Mouse (Mus musculus): ENCODE results near the gene Magi1. TPM values are rescaled to one million over a fixed set of nuclear protein-coding genes. Genes with fewer than 3 reads are reported as not detected.
"Not testable (repeated sequence)": the region's sequence is repeated elsewhere in the genome, so short reads cannot be mapped to it uniquely, and the experiment has no call there.

Gene Magi1
- polyA plus RNA-seq, 1 experiment from 2014 or later: 27.4 TPM

DNA sequence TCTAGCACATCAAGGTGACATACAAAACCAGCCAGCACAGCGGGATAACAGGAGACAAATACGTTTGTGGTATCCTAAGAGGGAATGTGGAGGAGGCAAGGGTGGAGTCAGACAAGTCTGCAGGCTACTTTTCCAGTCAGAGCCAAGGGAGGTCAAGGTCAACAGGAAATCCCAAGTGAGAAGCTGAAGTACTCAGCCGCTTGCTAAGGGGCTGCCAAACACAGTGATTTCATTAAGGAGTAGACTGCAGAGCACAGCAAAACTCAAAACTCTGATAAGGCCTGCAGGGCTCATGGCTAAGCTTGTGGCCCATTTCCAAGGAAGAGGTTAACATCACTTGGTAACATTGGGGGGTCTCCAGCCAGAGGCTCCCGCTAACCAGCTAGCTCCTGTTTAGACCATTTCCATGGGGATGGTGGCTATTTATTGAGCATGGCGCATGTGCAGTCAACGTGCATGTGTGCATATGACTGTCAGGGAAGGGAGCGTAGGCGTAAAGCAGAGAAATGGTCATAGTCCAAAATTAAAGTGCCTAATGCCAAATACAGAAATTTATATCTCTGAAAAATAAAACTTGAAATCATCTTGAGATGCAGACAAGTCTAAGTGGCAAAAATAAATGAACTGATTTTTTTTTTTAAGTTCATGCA, 635.0 kb downstream of the Magi1 start:
- no peak overlapping the region for H3K4me2 ChIP-seq (replicated peaks; ENCODE audit: low read depth, low read length)
- no peaks in the 10 kb centered on the region for H3K36me3 ChIP-seq (ENCODE audit: control insufficient read depth, insufficient read depth, low read length)
- DNase-seq (ENCODE audit: low spot score): no peak
- no peak overlapping the region for H3K4me3 ChIP-seq (ENCODE audit: low read depth, low read length)
- H3K4me1 ChIP-seq (replicated peaks; ENCODE audit: control insufficient read depth, insufficient read depth, low read length): no peaks in the 10 kb centered on the region
- no peaks in the 10 kb centered on the region for H3K27me3 ChIP-seq (ENCODE audit: control insufficient read depth, insufficient read depth, low read length)
- WGBS: 80% methylated on average over 8 of the region's 8 CpGs
- no peak for ATAC-seq (ENCODE audit: low FRiP score)
- H3K9ac ChIP-seq (ENCODE audit: low read depth, low read length): no peak overlapping the region
- no peaks in the 10 kb centered on the region for H3K9me3 ChIP-seq (ENCODE audit: control insufficient read depth, low read length)
- no peak overlapping the region for H3K27ac ChIP-seq (ENCODE audit: low read depth, low read length)

- 72% methylated on average over 5 of the region's 5 CpGs for WGBS
- not testable (repeated sequence) for H3K9ac ChIP-seq (ENCODE audit: low read depth, low read length); H3K36me3 ChIP-seq (ENCODE audit: control insufficient read depth, insufficient read depth, low read length); H3K27me3 ChIP-seq (ENCODE audit: control insufficient read depth, insufficient read depth, low read length); H3K27ac ChIP-seq (ENCODE audit: low read depth, low read length); H3K9me3 ChIP-seq (ENCODE audit: control insufficient read depth, low read length); H3K4me2 ChIP-seq (replicated peaks; ENCODE audit: low read depth, low read length); H3K4me3 ChIP-seq (ENCODE audit: low read depth, low read length); H3K4me1 ChIP-seq (replicated peaks; ENCODE audit: control insufficient read depth, insufficient read depth, low read length); ATAC-seq (ENCODE audit: low FRiP score); DNase-seq (ENCODE audit: low spot score)
These were observed 653.9 kb downstream of the Magi1 start for GRCm38 (mm10) chr6:93629735-93630291.

DNA sequence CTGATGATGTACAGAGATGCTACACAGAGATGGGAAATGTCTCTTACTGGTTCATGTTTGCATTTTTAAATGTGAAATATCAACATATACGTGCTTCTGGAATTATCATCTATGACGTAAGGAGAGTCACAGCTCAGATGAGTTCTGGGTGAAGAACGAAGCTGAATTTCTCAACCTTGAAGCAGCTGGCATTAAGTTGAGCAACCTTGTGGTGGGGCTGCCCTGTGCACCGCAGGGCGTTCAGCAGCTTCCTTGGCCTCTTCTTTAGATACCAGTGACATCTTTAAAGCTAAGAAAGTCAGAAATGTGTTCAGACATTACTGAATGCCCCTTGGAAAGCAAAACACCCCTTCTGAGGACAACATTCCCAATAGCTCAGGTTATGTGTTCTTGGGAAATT, 656.5 kb downstream of the Magi1 start:
- Histone ChIP-seq H3K4me2 (replicated peaks; ENCODE audit: low read depth, low read length) (no peak overlapping the region), H3K4me3 (ENCODE audit: low read depth, low read length) (no peak overlapping the region), H3K27ac (ENCODE audit: low read depth, low read length) (no peak overlapping the region), H3K4me1 (replicated peaks; ENCODE audit: control insufficient read depth, insufficient read depth, low read length) (no peaks in the 10 kb centered on the region), H3K27me3 (ENCODE audit: control insufficient read depth, insufficient read depth, low read length) (no peaks in the 10 kb centered on the region), H3K9ac (ENCODE audit: low read depth, low read length) (no peak overlapping the region), H3K9me3 (ENCODE audit: control insufficient read depth, low read length) (no peaks in the 10 kb centered on the region), H3K36me3 (ENCODE audit: control insufficient read depth, insufficient read depth, low read length) (no peaks in the 10 kb centered on the region)
- no peak for ATAC-seq (ENCODE audit: low FRiP score)
- DNase-seq (ENCODE audit: low spot score): no peak
- 85% methylated on average over 5 of the region's 5 CpGs for WGBS

Other genes with a start within 250 kb of the Magi1 start
- 7.8 and 9.3 TPM in 2 replicates for gene Slc25a26, start 216.4 kb upstream of the Magi1 start, polyA plus RNA-seq (2014; fragmentation: Nextera tagmentation; extraction: Ambion mirVana)

All from hindbrain, embryonic 11.5 days (tissue).